Mouse (Mus musculus) testis, adult 2 months (tissue): ENCODE data around the gene 2610002M06Rik. TPM values are rescaled to one million over a fixed set of nuclear protein-coding genes. Genes with fewer than 3 reads are reported as not detected.

Experiments used
- H3K27ac ChIP-seq: fragments of 200-500 bp; 2 replicates; pipeline ENCODE4 v1.5.1; 2012; ENCODE audit warnings: low read depth, low read length; ENCODE audit not compliant: control insufficient read depth, insufficient read depth
- H3K27me3 ChIP-seq: fragments of 200-500 bp; 2 replicates; pipeline ENCODE4 v1.6.1; 2012; ENCODE audit warnings: mild to moderate bottlenecking, low read length, moderate library complexity; ENCODE audit not compliant: control insufficient read depth, insufficient read depth
- H3K36me3 ChIP-seq: fragments of 200-500 bp; 2 replicates; pipeline ENCODE4 v1.6.1; 2012; ENCODE audit warnings: mild to moderate bottlenecking, low read length; ENCODE audit not compliant: control insufficient read depth, insufficient read depth
- H3K4me1 ChIP-seq: fragments of 200-500 bp; 2 replicates; pipeline ENCODE4 v1.6.1; 2012; ENCODE audit warnings: low read length; ENCODE audit not compliant: control insufficient read depth, insufficient read depth
- H3K4me3 ChIP-seq: fragments of 200-500 bp; 2 replicates; pipeline ENCODE4 v1.5.1; 2012; ENCODE audit warnings: low read depth, mild to moderate bottlenecking, low read length, moderate library complexity, mixed read lengths; ENCODE audit not compliant: control insufficient read depth
- CTCF ChIP-seq: fragments of 200-500 bp; IDR thresholded peaks from 2 replicates; pipeline ENCODE4 v1.5.1; 2012; ENCODE audit warnings: low read depth, mild to moderate bottlenecking, inconsistent platforms, low read length, moderate library complexity; ENCODE audit not compliant: control insufficient read depth, insufficient read depth, insufficient replicate concordance
- POLR2A ChIP-seq: fragments of 200-500 bp; IDR thresholded peaks from 2 replicates; pipeline ENCODE4 v1.6.1; 2012; ENCODE audit warnings: low read depth, mild to moderate bottlenecking, inconsistent platforms, low read length, moderate library complexity; ENCODE audit not compliant: control insufficient read depth
- polyA plus RNA-seq: library from polyadenylated mRNA; depleted of rRNA; stranded (reverse); fragments of >200 nt; gene quantifications from 2 replicates; pipeline ENCODE4 v1.2.3, GENCODE M21; 2012; rRNA removed

Gene 2610002M06Rik
- polyA plus RNA-seq, 1 experiment = 1.2 TPM

DNA sequence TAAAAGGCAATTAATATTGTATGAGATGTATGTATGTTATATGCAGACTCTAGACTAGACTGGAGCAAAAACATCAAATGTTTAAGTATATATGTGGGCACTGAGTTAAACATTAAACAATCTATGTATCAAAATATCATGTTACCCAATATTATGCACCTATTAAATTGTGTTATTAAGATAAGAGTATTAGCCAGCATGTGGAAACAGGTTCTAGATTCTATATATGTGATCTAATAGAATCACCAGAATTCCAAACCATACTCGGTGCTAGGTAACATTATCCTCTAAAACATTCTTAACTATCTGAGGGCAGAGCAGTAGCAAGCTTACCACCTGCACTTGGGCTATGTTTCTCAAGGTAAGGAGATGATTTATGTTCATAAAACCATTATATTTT, 23.8 kb downstream of the 2610002M06Rik start, which contains the start of gene Tent5d:
Tent5d (plus strand) TSS at position 301 of the 400 bp plus-strand sequence.
- H3K4me1 ChIP-seq = no peaks in the 10 kb centered on the region
- peak within 1 kb of the TSS; percentile 51 for H3K4me3 ChIP-seq
- H3K36me3 ChIP-seq = no peaks in the 10 kb centered on the region
- H3K27ac ChIP-seq = peak within 1 kb of the TSS; percentile 36; the same call in 1 of the 2 replicates
- TF ChIP-seq CTCF = no peak
- no peak for TF ChIP-seq POLR2A
- no peaks in the 10 kb centered on the region for H3K27me3 ChIP-seq

DNA sequence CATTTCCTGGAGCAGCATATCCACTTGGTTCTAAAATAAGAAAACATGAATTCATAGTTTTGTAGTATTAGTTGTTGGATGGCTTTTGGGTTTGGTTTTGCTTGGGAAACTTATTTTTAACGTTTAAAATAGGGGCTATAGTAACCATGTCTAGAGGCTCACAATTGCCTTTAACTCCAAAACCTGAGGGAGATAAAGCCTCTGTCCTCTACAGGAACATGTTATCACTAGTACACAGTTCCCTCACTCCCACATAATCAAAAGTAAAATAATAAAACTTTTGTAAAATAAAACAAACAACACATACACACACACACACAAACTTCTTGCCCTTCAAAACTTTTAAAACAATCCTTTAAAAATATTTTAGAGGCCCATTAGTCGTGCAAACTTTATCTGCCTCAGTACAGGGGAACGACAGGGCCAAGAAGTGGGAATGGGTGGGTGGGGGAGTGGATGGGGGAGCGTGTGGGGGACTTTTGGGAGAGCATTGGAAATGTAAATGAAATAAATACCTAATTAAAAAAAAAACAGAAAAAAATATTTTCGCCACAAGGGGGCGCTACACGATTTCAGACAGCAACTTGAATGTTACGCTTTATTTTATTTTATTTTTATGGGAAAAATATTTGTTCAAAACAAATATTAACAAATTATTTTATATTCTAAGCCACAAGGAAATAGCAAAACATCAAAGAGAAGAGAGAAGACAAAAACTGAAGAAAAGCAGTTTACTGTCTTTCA, 25.2 kb downstream of the 2610002M06Rik start:
- Histone ChIP-seq H3K27me3 (no peaks in the 10 kb centered on the region), H3K27ac (no peak overlapping the region), H3K36me3 (no peaks in the 10 kb centered on the region), H3K4me1 (no peaks in the 10 kb centered on the region), H3K4me3 (no peak overlapping the region)
- TF ChIP-seq POLR2A (no peak), CTCF (no peak)

DNA sequence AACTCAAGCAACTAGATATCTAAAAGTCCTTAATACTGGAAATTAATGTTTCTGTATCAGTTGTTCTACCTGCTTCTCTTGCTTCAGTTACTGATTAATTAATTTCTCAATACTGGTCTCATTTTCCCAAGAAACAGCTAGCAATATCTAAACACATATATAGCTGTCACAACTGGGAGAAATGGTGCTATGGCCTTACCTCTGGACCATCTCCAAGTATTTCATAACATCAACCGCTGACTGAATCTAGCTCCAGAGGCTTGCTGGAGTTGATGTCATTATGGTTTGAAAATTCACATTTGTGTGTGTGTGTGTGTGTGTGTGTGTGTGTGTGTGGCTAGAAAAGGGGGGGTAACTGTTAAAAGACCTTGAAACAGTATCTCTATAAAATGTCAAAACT, 26.0 kb downstream of the 2610002M06Rik start:
- TF ChIP-seq POLR2A = no peak
- TF ChIP-seq CTCF = no peak
- H3K27ac ChIP-seq = no peak overlapping the region
- no peaks in the 10 kb centered on the region for H3K4me1 ChIP-seq
- H3K27me3 ChIP-seq = no peaks in the 10 kb centered on the region
- no peaks in the 10 kb centered on the region for H3K36me3 ChIP-seq
- H3K4me3 ChIP-seq = no peak overlapping the region

DNA sequence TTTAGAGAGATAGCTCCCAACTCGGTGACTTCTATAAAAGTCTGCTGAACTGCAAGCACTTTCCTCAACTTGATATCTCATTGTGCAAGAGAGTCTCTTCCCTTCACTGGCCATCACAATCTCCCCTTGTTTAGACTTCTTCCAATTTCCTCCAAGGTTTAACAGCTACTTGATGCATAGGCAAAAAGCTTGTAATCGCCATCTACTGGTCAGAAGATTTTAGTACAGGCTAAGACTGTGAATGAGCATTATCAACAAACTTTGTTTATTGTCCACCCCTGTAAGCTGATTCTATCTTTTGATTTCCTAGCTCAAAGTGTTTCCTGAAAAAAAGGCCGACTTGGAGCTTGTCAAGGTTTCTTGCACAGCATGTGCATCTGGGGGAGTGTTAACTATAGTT, 48.2 kb downstream of the 2610002M06Rik start:
- TF ChIP-seq CTCF (no peak), POLR2A (no peak)
- Histone ChIP-seq H3K27me3 (no peaks in the 10 kb centered on the region), H3K4me1 (no peaks in the 10 kb centered on the region), H3K27ac (no peak overlapping the region), H3K36me3 (no peaks in the 10 kb centered on the region), H3K4me3 (no peak overlapping the region)

Other genes with a start within 250 kb of the 2610002M06Rik start
- 4.0 and 5.8 TPM in 2 replicates for gene Tbx22, start 148.4 kb downstream of the 2610002M06Rik start, polyA plus RNA-seq
- 3.4 and 4.8 TPM in 2 replicates for gene Tent5d, start 23.7 kb downstream of the 2610002M06Rik start, polyA plus RNA-seq
- 8.4 and 11.8 TPM in 2 replicates for gene Gm732, start 132.1 kb upstream of the 2610002M06Rik start, polyA plus RNA-seq